Mouse (Mus musculus): ENCODE results near the gene Sox9. TPM values are rescaled to one million over a fixed set of nuclear protein-coding genes. Genes with fewer than 3 reads are reported as not detected.

The Sox9 gene
- polyA plus RNA-seq, 1 experiment from 2014 or later = 38.8 TPM

DNA sequence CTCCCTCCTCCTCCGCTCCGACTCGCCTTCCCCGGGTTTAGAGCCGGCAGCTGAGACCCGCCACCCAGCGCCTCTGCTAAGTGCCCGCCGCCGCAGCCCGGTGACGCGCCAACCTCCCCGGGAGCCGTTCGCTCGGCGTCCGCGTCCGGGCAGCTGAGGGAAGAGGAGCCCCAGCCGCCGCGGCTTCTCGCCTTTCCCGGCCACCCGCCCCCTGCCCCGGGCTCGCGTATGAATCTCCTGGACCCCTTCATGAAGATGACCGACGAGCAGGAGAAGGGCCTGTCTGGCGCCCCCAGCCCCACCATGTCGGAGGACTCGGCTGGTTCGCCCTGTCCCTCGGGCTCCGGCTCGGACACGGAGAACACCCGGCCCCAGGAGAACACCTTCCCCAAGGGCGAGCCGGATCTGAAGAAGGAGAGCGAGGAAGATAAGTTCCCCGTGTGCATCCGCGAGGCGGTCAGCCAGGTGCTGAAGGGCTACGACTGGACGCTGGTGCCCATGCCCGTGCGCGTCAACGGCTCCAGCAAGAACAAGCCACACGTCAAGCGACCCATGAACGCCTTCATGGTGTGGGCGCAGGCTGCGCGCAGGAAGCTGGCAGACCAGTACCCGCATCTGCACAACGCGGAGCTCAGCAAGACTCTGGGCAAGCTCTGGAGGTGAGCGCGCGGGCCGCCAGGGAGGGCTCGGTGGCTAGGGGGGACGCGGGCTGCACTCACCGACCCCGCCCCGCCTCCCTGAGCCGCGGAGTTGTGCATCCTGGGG lies 515 bp downstream of the Sox9 start:
- peak; percentile 15; the same call in 1 of the 2 replicates for ATAC-seq (ENCODE audit: low FRiP score)
- Histone ChIP-seq H3K36me3 (no peaks in the 10 kb centered on the region), H3K4me3 (replicated peaks) (peak overlapping the region; percentile 68), H3K9me3 (replicated peaks) (no peaks in the 10 kb centered on the region), H3K4me1 (peaks cover 59% of the 10 kb centered on the region), H3K27me3 (replicated peaks) (peaks cover 19% of the 10 kb centered on the region; the same call in 1 of the 2 replicates), H3K9ac (replicated peaks) (peak overlapping the region; percentile 66), H3K4me2 (peak overlapping the region; percentile 92), H3K27ac (replicated peaks) (peak overlapping the region; percentile 84)
- under 1% methylated on average over 70 of the region's 75 CpGs for WGBS

DNA sequence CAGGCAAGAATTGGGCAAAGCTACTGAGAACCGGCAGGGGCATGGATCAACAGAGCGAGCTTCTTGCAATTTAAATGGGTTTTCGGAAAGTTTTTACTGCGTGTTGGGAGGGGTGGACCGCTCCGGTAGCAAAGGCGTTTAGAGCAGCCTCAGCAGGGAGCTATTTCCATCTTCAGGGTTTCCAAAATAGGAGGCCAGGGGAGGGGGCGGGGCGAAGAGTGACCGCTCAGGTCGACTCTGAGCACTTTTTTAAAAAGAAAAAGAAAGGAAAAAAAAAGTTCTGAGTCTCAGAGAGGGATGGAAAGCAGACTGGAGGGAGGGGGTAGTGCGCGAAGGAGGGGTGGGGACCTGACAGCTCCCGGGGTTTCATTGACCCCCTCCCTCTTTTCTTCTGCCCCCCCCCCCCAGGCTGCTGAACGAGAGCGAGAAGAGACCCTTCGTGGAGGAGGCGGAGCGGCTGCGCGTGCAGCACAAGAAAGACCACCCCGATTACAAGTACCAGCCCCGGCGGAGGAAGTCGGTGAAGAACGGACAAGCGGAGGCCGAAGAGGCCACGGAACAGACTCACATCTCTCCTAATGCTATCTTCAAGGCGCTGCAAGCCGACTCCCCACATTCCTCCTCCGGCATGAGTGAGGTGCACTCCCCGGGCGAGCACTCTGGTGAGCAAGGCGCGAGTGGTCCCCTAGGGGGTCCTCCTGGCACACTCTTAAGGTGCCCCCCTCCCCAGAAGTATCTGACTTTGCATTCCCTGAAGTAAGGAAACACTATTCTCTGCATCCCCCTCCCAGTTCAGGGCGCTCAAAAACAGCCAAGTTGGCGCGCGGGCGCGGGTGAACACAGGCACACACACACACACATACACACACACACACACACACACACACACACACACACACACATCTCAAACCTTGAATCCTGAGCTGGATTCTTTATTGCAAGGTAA lies 1.6 kb downstream of the Sox9 start:
- H3K4me2 ChIP-seq = peak overlapping the region; percentile 92
- no peaks in the 10 kb centered on the region for H3K36me3 ChIP-seq
- H3K4me3 ChIP-seq (replicated peaks) = peak overlapping the region; percentile 68
- peaks cover 55% of the 10 kb centered on the region for H3K4me1 ChIP-seq
- under 1% methylated on average over 35 of the region's 42 CpGs for WGBS
- H3K9me3 ChIP-seq (replicated peaks) = no peaks in the 10 kb centered on the region
- peak overlapping the region; percentile 66 for H3K9ac ChIP-seq (replicated peaks)
- 0 out of 2 replicates have a peak, but pooled peaks have one; percentile 5 for ATAC-seq (ENCODE audit: low FRiP score)
- H3K27ac ChIP-seq (replicated peaks) = peak overlapping the region; percentile 84
- H3K27me3 ChIP-seq (replicated peaks) = 0 out of 2 replicates have a peak, but pooled peaks cover 9% of the 10 kb centered on the region

DNA sequence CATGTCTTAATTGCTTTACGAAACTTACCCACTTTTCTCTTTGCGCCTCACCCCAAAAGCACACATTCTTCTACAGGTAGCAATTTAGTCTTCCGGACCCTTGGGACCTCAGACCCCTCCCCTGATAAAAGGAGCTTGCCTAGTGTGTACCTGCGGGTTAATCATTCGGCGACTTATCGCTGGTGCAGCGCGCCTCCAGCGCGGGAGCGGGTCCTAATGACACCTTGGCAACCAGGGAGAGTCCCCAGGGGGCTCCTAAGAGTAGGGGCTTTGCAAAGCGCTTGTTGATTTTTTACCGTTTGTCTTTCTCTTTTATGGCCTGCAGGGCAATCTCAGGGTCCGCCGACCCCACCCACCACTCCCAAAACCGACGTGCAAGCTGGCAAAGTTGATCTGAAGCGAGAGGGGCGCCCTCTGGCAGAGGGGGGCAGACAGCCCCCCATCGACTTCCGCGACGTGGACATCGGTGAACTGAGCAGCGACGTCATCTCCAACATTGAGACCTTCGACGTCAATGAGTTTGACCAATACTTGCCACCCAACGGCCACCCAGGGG lies 2.4 kb downstream of the Sox9 start:
- Histone ChIP-seq H3K4me1 (peaks cover 55% of the 10 kb centered on the region), H3K9me3 (replicated peaks) (no peaks in the 10 kb centered on the region), H3K27ac (replicated peaks) (peak overlapping the region; percentile 84; the same call in 1 of the 2 replicates), H3K27me3 (replicated peaks) (0 out of 2 replicates have a peak, but pooled peaks cover 5% of the 10 kb centered on the region), H3K4me2 (peak overlapping the region; percentile 92), H3K4me3 (replicated peaks) (peak overlapping the region; percentile 68), H3K36me3 (no peaks in the 10 kb centered on the region), H3K9ac (replicated peaks) (peak overlapping the region; percentile 66)
- ATAC-seq (ENCODE audit: low FRiP score) = no peak
- WGBS = 4% methylated on average over 30 of the region's 30 CpGs

DNA sequence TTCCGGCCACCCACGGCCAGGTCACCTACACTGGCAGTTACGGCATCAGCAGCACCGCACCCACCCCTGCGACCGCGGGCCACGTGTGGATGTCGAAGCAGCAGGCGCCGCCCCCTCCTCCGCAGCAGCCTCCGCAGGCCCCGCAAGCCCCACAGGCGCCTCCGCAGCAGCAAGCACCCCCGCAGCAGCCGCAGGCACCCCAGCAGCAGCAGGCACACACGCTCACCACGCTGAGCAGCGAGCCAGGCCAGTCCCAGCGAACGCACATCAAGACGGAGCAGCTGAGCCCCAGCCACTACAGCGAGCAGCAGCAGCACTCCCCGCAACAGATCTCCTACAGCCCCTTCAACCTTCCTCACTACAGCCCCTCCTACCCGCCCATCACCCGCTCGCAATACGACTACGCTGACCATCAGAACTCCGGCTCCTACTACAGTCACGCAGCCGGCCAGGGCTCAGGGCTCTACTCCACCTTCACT lies 2.9 kb downstream of the Sox9 start:
- Histone ChIP-seq H3K4me2 (peak overlapping the region; percentile 92), H3K9ac (replicated peaks) (peak overlapping the region; percentile 66), H3K9me3 (replicated peaks) (no peaks in the 10 kb centered on the region), H3K4me1 (peaks cover 52% of the 10 kb centered on the region), H3K27ac (replicated peaks) (peak overlapping the region; percentile 84), H3K4me3 (replicated peaks) (peak overlapping the region; percentile 68), H3K36me3 (no peaks in the 10 kb centered on the region), H3K27me3 (replicated peaks) (0 out of 2 replicates have a peak, but pooled peaks cover 5% of the 10 kb centered on the region)
- ATAC-seq (ENCODE audit: low FRiP score) = peak; percentile 35
- WGBS = under 1% methylated on average over 34 of the region's 34 CpGs

DNA sequence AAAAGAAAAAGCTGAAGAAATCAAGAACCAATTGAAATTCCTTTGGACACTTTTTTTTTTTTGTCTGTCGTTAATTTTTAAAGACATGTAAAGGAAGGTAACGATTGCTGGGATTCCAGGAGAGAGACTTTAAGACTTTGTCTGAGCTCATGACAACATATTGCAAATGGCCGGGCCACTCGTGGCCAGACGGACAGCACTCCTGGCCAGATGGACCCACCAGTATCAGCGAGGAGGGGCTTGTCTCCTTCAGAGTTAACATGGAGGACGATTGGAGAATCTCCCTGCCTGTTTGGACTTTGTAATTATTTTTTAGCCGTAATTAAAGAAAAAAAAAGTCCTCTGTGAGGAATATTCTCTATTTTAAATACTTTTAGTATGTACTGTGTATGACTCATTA lies 3.6 kb downstream of the Sox9 start:
- Histone ChIP-seq H3K36me3 (no peaks in the 10 kb centered on the region), H3K27ac (replicated peaks) (no peak overlapping the region; the same call in 1 of the 2 replicates), H3K27me3 (replicated peaks) (0 out of 2 replicates have a peak, but pooled peaks cover 5% of the 10 kb centered on the region), H3K4me1 (peaks cover 47% of the 10 kb centered on the region), H3K4me2 (peak overlapping the region; percentile 92), H3K4me3 (replicated peaks) (peak overlapping the region; percentile 68), H3K9me3 (replicated peaks) (no peaks in the 10 kb centered on the region), H3K9ac (replicated peaks) (peak overlapping the region; percentile 66; the same call in 1 of the 2 replicates)
- 13% methylated on average over 8 of the region's 8 CpGs for WGBS
- ATAC-seq (ENCODE audit: low FRiP score) = no peak

DNA sequence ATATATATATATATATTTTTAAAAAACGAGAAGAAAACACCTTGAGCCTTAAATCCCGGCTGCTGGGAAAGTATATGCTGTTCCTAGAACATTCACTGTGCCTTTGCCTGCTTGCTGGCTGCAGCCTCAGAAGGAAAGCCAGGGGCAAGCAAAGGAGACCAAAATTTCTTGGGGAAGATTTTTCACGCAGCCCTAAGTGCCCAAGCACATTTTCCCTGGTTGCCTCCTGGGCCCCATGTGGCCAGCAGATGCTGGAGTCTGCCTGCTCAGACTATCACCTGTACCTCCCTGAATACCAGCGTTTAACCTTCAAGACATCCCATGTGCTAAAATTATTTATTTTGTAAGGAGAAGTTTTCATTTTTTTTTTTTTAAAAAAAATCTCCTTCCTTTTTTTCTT lies 4.4 kb downstream of the Sox9 start:
- WGBS = 47% methylated on average over 4 of the region's 4 CpGs
- Histone ChIP-seq H3K9ac (replicated peaks) (no peak overlapping the region), H3K4me2 (peak overlapping the region; percentile 45), H3K27me3 (replicated peaks) (no peaks in the 10 kb centered on the region), H3K4me3 (replicated peaks) (peak overlapping the region; percentile 18), H3K4me1 (peaks cover 39% of the 10 kb centered on the region), H3K36me3 (no peaks in the 10 kb centered on the region), H3K9me3 (replicated peaks) (no peaks in the 10 kb centered on the region), H3K27ac (replicated peaks) (no peak overlapping the region)
- no peak for ATAC-seq (ENCODE audit: low FRiP score)

DNA sequence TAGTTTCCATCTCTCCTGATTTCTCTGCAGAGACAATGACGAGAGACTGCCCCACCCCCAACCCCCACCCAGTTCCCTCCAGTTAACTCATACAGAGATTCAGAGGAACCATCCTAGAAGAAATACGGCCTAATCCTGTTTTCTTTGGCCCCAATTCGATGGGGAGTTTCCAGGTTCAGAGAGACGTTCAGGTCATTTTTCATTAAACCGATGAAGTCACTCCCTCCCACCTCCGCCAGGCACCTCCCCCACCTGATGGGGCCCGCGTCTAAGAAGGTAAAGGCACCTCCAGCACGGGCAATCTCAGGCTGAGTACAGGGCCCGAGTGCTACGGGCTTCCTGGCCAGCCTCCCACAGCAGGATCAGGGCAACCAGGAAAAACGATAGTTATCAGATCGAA lies 6.3 kb downstream of the Sox9 start:
- ATAC-seq (ENCODE audit: low FRiP score) = no peak
- Histone ChIP-seq H3K36me3 (no peaks in the 10 kb centered on the region), H3K4me2 (no peak overlapping the region), H3K4me3 (replicated peaks) (no peak overlapping the region), H3K27ac (replicated peaks) (no peak overlapping the region), H3K9ac (replicated peaks) (no peak overlapping the region), H3K9me3 (replicated peaks) (no peaks in the 10 kb centered on the region), H3K4me1 (peaks cover 21% of the 10 kb centered on the region), H3K27me3 (replicated peaks) (no peaks in the 10 kb centered on the region)
- WGBS = 19% methylated on average over 13 of the region's 13 CpGs

DNA sequence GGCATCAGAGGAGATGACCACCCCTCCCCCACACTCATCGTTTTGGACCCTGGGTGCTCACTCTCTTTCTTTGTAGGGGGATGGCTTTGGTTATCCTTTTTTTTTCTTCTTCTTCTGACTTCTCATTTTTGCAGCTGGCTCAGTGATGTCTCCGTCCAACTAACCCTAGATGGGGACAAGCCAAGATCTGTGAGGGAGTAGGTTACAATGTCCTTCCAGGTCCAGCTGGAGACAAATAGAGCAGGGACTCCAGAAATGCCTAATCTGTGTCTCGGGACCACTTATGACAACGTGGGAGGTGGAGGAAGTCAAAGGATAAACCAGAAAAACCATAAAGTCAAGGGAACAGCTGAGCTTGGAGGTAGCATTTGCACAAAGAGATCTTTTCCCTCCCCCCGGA lies 14.4 kb downstream of the Sox9 start:
- Histone ChIP-seq H3K9me3 (replicated peaks) (no peaks in the 10 kb centered on the region), H3K9ac (replicated peaks) (no peak overlapping the region), H3K4me2 (no peak overlapping the region), H3K4me3 (replicated peaks) (no peak overlapping the region), H3K36me3 (no peaks in the 10 kb centered on the region), H3K27ac (replicated peaks) (no peak overlapping the region), H3K4me1 (peaks cover 11% of the 10 kb centered on the region), H3K27me3 (replicated peaks) (no peaks in the 10 kb centered on the region)
- ATAC-seq (ENCODE audit: low FRiP score) = no peak
- 85% methylated on average over 5 of the region's 5 CpGs for WGBS

DNA sequence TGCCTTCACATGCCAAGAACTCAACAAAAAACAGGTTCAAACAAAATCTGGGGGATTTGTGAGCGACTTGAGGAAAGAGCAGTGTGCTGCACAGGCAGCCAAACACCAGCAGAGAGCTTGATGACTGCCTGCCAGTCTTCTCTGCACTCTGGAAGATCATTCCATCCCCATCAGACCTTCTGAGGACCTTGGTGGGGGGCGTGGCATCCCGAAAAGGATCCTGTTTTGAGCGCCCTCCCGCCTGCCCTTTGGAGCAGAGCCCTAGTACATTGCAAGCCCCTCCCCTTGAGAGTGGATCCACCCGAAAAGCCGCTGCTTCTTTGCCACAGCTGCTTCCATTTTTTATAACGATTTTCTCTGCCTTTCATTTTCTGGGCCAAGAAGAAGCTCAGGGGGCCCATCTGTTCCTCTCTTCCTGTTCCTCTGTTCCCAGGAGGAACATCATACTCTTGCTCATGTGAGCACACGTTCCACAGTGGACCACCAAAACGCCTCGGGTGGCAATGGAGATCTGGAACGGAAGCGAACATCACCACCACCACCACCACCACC lies 16.9 kb downstream of the Sox9 start:
- Histone ChIP-seq H3K9me3 (replicated peaks) (no peaks in the 10 kb centered on the region), H3K27me3 (replicated peaks) (no peaks in the 10 kb centered on the region), H3K9ac (replicated peaks) (no peak overlapping the region), H3K4me2 (peak overlapping the region; percentile 19), H3K36me3 (no peaks in the 10 kb centered on the region), H3K4me1 (peaks cover 11% of the 10 kb centered on the region), H3K4me3 (replicated peaks) (no peak overlapping the region), H3K27ac (replicated peaks) (peak overlapping the region; percentile 41; the same call in 1 of the 2 replicates)
- no peak for ATAC-seq (ENCODE audit: low FRiP score)
- 49% methylated on average over 13 of the region's 13 CpGs for WGBS

DNA sequence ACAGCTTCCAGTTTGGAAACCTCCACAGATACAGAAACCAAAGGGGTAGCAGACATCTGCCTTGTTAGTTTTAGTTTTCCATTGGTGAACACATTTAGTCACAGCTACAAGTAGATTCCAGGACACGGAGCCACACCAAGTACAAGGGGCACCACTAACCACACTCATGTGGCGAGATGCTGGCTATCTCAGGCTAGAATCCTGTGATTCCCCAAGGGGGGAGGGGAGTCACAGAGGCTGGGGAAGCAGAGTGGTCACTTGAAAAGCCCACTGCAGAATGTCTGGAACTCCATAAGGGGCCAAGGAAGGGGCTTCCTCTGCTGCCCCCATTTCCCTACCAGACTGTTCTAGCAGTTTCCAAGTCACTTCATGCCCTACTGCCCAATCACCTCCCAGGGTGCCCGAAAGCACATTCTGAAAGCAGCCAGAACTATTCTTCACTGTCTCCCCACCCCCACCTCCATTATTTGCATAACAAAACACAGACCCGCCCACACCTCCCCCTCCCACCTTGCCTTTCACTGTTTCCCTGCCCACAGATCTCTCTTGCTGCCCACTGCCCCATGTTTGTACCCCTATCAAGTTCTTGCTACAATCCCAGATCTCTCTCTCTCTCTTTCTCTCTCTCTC lies 19.3 kb downstream of the Sox9 start:
- no peak overlapping the region for H3K9ac ChIP-seq (replicated peaks)
- ATAC-seq (ENCODE audit: low FRiP score) = no peak
- H3K27me3 ChIP-seq (replicated peaks) = no peaks in the 10 kb centered on the region
- H3K27ac ChIP-seq (replicated peaks) = no peak overlapping the region
- peaks cover 11% of the 10 kb centered on the region for H3K4me1 ChIP-seq
- H3K36me3 ChIP-seq = no peaks in the 10 kb centered on the region
- H3K4me2 ChIP-seq = no peak overlapping the region
- 27% methylated on average over 4 of the region's 4 CpGs for WGBS
- no peaks in the 10 kb centered on the region for H3K9me3 ChIP-seq (replicated peaks)
- H3K4me3 ChIP-seq (replicated peaks) = no peak overlapping the region
